Comparison of ENCODE assay signal across 7 mouse cellular contexts in genomic region chr10:24485461-24485860, GRCm38 (mm10).
"Had no signal": no experiment of that assay in that cellular context is flagged by ENCODE, and none has a peak within 500 bp of the region (broad histone marks: within the 10 kb centered on the region; RNA-seq: fewer than 3 reads in every experiment).

No protein-coding gene starts in this region.

- DNase-seq: kidney, adult 2 months; kidney, postnatal 14 days; left cerebral cortex, postnatal 4 days; right cerebral cortex, postnatal 25 days; spleen, adult 18-20 months; thymus, adult 18-20 months; thymus, postnatal 14 days had no signal
